Mouse (Mus musculus): Measurements from ENCODE around the gene Ccdc158.

Ccdc158 gene

GRCm38 (mm10) chr5:92688124-92688523, 13.1 kb upstream of the Ccdc158 start:
- no peak for ATAC-seq (ENCODE audit: low TSS enrichment)

GRCm38 (mm10) chr5:92684715-92685460, 9.8 kb upstream of the Ccdc158 start:
- no peak for ATAC-seq (ENCODE audit: low TSS enrichment)

- ATAC-seq (ENCODE audit: low TSS enrichment): no peak
Observed at GRCm38 (mm10) chr5:92683871-92684475, 8.9 kb upstream of the Ccdc158 start.

- no peak for ATAC-seq (ENCODE audit: low TSS enrichment)
Observed at GRCm38 (mm10) chr5:92683351-92683807, 8.3 kb upstream of the Ccdc158 start, which contains the start of gene Shroom3. Gene Shroom3 (plus strand): TSS chr5:92683435.

GRCm38 (mm10) chr5:92682621-92683348, 7.7 kb upstream of the Ccdc158 start:
- peak; percentile 55; the same call in 1 of the 2 replicates for ATAC-seq (ENCODE audit: low TSS enrichment)

- no peak for ATAC-seq (ENCODE audit: low TSS enrichment)
Observed at GRCm38 (mm10) chr5:92681861-92682260, 6.8 kb upstream of the Ccdc158 start.

GRCm38 (mm10) chr5:92679441-92679840, 4.4 kb upstream of the Ccdc158 start:
- ATAC-seq (ENCODE audit: low TSS enrichment): peak; percentile 69

- ATAC-seq (ENCODE audit: low TSS enrichment): no peak; the same call in 1 of the 2 replicates
Observed at GRCm38 (mm10) chr5:92675574-92675920, 476 bp upstream of the Ccdc158 start.

- no peak for ATAC-seq (ENCODE audit: low TSS enrichment)
Observed at GRCm38 (mm10) chr5:92666860-92667259, 8.2 kb downstream of the Ccdc158 start.

- ATAC-seq (ENCODE audit: low TSS enrichment): no peak
Observed at GRCm38 (mm10) chr5:92664321-92664720, 10.8 kb downstream of the Ccdc158 start.

- peak; percentile 93 for ATAC-seq (ENCODE audit: low TSS enrichment)
Observed at GRCm38 (mm10) chr5:92656256-92656655, 18.8 kb downstream of the Ccdc158 start.

- ATAC-seq (ENCODE audit: low TSS enrichment): no peak
Observed at GRCm38 (mm10) chr5:92640861-92641260, 34.2 kb downstream of the Ccdc158 start.

- ATAC-seq (ENCODE audit: low TSS enrichment): no peak
Observed at GRCm38 (mm10) chr5:92635891-92636290, 39.2 kb downstream of the Ccdc158 start.

GRCm38 (mm10) chr5:92634916-92635315, 40.2 kb downstream of the Ccdc158 start:
- ATAC-seq (ENCODE audit: low TSS enrichment): no peak

- no peak for ATAC-seq (ENCODE audit: low TSS enrichment)
Observed at GRCm38 (mm10) chr5:92633526-92633925, 41.5 kb downstream of the Ccdc158 start.

GRCm38 (mm10) chr5:92627896-92628295, 47.2 kb downstream of the Ccdc158 start:
- no peak for ATAC-seq (ENCODE audit: low TSS enrichment)

- ATAC-seq (ENCODE audit: low TSS enrichment): no peak
Observed at GRCm38 (mm10) chr5:92621883-92622282, 53.2 kb downstream of the Ccdc158 start.

GRCm38 (mm10) chr5:92612756-92613155, 62.3 kb downstream of the Ccdc158 start:
- no peak for ATAC-seq (ENCODE audit: low TSS enrichment)

- no peak for ATAC-seq (ENCODE audit: low TSS enrichment)
Observed at GRCm38 (mm10) chr5:92607492-92608229, 67.4 kb downstream of the Ccdc158 start.

GRCm38 (mm10) chr5:92604452-92605247, 70.4 kb downstream of the Ccdc158 start:
- no peak for ATAC-seq (ENCODE audit: low TSS enrichment)
